Mouse (Mus musculus) MEL (cell line): ENCODE measurements around the gene Itpkc. TPM values are rescaled to one million over a fixed set of nuclear protein-coding genes. Genes with fewer than 3 reads are reported as not detected.
"Not testable (repeated sequence)": the region's sequence is repeated elsewhere in the genome, so short reads cannot be mapped to it uniquely, and the experiment has no call there.

Source experiments
- DNase-seq: peaks from one replicate; pipeline ENCODE4 v3.0.0; 2011; ENCODE audit warnings: low read depth, low spot score
- H3K27ac ChIP-seq: 2 replicates; pipeline ENCODE4 v1.5.1; 2012; ENCODE audit warnings: low read depth, mild to moderate bottlenecking, control low read depth, low read length, moderate library complexity; ENCODE audit not compliant: control insufficient read depth
- H3K27me3 ChIP-seq, 2 experiments: fragments of 150-350 bp in 1 of 2; sonication (generic) in 1 of 2; 2 replicates each; pipeline ENCODE4 v1.6.1; 2012; ENCODE audit warnings: low read length in 2 of 2, mild to moderate bottlenecking in 2 of 2, improper control_type of control experiment in 1 of 2, moderate library complexity in 1 of 2; ENCODE audit not compliant: insufficient read depth in 2 of 2, control insufficient read depth in 1 of 2
- H3K36me3 ChIP-seq, 2 experiments: 2 replicates each; pipeline ENCODE4 v1.6.1; 2012 to 2014; ENCODE audit warnings: low read length in 2 of 2, improper control_type of control experiment in 1 of 2, inconsistent platforms in 1 of 2, mild to moderate bottlenecking in 1 of 2; ENCODE audit not compliant: insufficient read depth in 2 of 2, control insufficient read depth in 1 of 2
- H3K4me1 ChIP-seq, 2 experiments: fragments of 150-350 bp in 1 of 2; sonication (generic) in 1 of 2; 2 replicates each; pipeline ENCODE4 v1.6.1; 2012; ENCODE audit warnings: low read length in 2 of 2, improper control_type of control experiment in 1 of 2, mild to moderate bottlenecking in 1 of 2; ENCODE audit not compliant: insufficient read depth in 2 of 2, control insufficient read depth in 1 of 2
- H3K4me3 ChIP-seq, 2 experiments: fragments of 150-350 bp in 1 of 2; sonication (generic) in 1 of 2; 2 replicates each; pipeline ENCODE4 v1.5.1; 2012; ENCODE audit warnings: low read depth in 2 of 2, low read length in 2 of 2, mild to moderate bottlenecking in 2 of 2, moderate library complexity in 2 of 2, control low read depth in 1 of 2, improper control_type of control experiment in 1 of 2; ENCODE audit not compliant: control insufficient read depth in 1 of 2, insufficient read depth in 1 of 2
- H3K79me2 ChIP-seq: 2 replicates; pipeline ENCODE4 v1.6.1; 2012; ENCODE audit warnings: mild to moderate bottlenecking, low read length, moderate library complexity; ENCODE audit not compliant: control insufficient read depth, poor library complexity, insufficient read depth
- H3K9ac ChIP-seq: 2 replicates; pipeline ENCODE4 v1.6.1; 2012; ENCODE audit warnings: low read depth, mild to moderate bottlenecking, control low read depth, low read length, moderate library complexity; ENCODE audit not compliant: control insufficient read depth, poor library complexity, severe bottlenecking
- H3K9me3 ChIP-seq: fragments of 150-350 bp; sonication (generic); replicated peaks from 2 replicates; pipeline ENCODE4 v1.6.1; 2012; ENCODE audit warnings: mild to moderate bottlenecking, low read length, improper control_type of control experiment, moderate library complexity; ENCODE audit not compliant: insufficient read depth
- BHLHE40 ChIP-seq: IDR thresholded peaks from 2 replicates; pipeline ENCODE4 v1.6.1; 2012; ENCODE audit warnings: low read depth, mild to moderate bottlenecking, inconsistent platforms, low read length, improper control_type of control experiment, borderline replicate concordance
- CHD2 ChIP-seq: IDR thresholded peaks from 2 replicates; pipeline ENCODE4 v1.6.1; 2011; ENCODE audit warnings: low read length, improper control_type of control experiment
- CTCF ChIP-seq, 3 experiments: IDR thresholded peaks in 2 of 3; conservative IDR thresholded peaks in 1 of 3; 2 replicates each; pipeline ENCODE4 v1.5.1; 2011 to 2012; ENCODE audit warnings: low read length in 3 of 3, low read depth in 2 of 3, mild to moderate bottlenecking in 2 of 3, improper control_type of control experiment in 1 of 3, inconsistent platforms in 1 of 3, mixed read lengths in 1 of 3, moderate library complexity in 1 of 3; ENCODE audit not compliant: control insufficient read depth in 1 of 3, insufficient read depth in 1 of 3, poor library complexity in 1 of 3, severe bottlenecking in 1 of 3
- E2F4 ChIP-seq: IDR thresholded peaks from 2 replicates; pipeline ENCODE4 v1.6.1; 2011; ENCODE audit warnings: low read depth, low read length, improper control_type of control experiment, borderline replicate concordance
- ELF1 ChIP-seq: IDR thresholded peaks from 2 replicates; pipeline ENCODE4 v1.6.1; 2014; ENCODE audit warnings: low read depth, mild to moderate bottlenecking, inconsistent platforms, low read length, improper control_type of control experiment, moderate library complexity
- EP300 ChIP-seq, 2 experiments: IDR thresholded peaks; 2 replicates each; pipeline ENCODE4 v1.6.1; 2011; ENCODE audit warnings: improper control_type of control experiment in 2 of 2, low read length in 2 of 2, low read depth in 1 of 2, mild to moderate bottlenecking in 1 of 2
- ETS1 ChIP-seq: IDR thresholded peaks from 2 replicates; pipeline ENCODE4 v1.6.1; 2012; ENCODE audit warnings: low read depth, mild to moderate bottlenecking, inconsistent platforms, low read length, improper control_type of control experiment, moderate library complexity
- GABPA ChIP-seq: IDR thresholded peaks from 2 replicates; pipeline ENCODE4 v1.6.1; 2012; ENCODE audit warnings: low read depth, mild to moderate bottlenecking, inconsistent platforms, low read length, improper control_type of control experiment, moderate library complexity
- KAT2A ChIP-seq: conservative IDR thresholded peaks from 2 replicates; pipeline ENCODE4 v1.6.1; 2012; ENCODE audit warnings: low read depth, low read length, improper control_type of control experiment, inconsistent platforms
- MAZ ChIP-seq: IDR thresholded peaks from 2 replicates; pipeline ENCODE4 v1.6.1; 2012; ENCODE audit warnings: low read depth, mild to moderate bottlenecking, inconsistent platforms, low read length, improper control_type of control experiment
- MXI1 ChIP-seq: IDR thresholded peaks from 2 replicates; pipeline ENCODE4 v1.6.1; 2011; ENCODE audit warnings: mild to moderate bottlenecking, low read depth, low read length, improper control_type of control experiment
- MYB ChIP-seq: IDR thresholded peaks from 2 replicates; pipeline ENCODE4 v1.6.1; 2011; ENCODE audit warnings: mild to moderate bottlenecking, low read depth, low read length, improper control_type of control experiment
- MYC ChIP-seq: IDR thresholded peaks from 2 replicates; pipeline ENCODE4 v1.6.1; 2011; ENCODE audit warnings: low read depth, mild to moderate bottlenecking, low read length, improper control_type of control experiment, moderate library complexity
- POLR2A ChIP-seq, 2 experiments: IDR thresholded peaks; 2 replicates each; pipeline ENCODE4 v1.6.1; 2011 to 2012; ENCODE audit warnings: low read length in 2 of 2, mild to moderate bottlenecking in 2 of 2, control low read depth in 1 of 2, improper control_type of control experiment in 1 of 2, low read depth in 1 of 2, moderate library complexity in 1 of 2; ENCODE audit not compliant: control insufficient read depth in 1 of 2, insufficient read depth in 1 of 2, poor library complexity in 1 of 2
- POLR2AphosphoS2 ChIP-seq: IDR thresholded peaks from 2 replicates; pipeline ENCODE4 v1.6.1; 2011; ENCODE audit warnings: low read length, improper control_type of control experiment
- POLR2AphosphoS5 ChIP-seq: IDR thresholded peaks from 2 replicates; pipeline ENCODE4 v1.6.1; 2012; ENCODE audit warnings: low read depth, borderline replicate concordance, mild to moderate bottlenecking, inconsistent platforms, low read length, moderate library complexity, mixed read lengths
- RAD21 ChIP-seq: IDR thresholded peaks from 2 replicates; pipeline ENCODE4 v1.6.1; 2011; ENCODE audit warnings: mild to moderate bottlenecking, low read depth, low read length, improper control_type of control experiment
- RCOR1 ChIP-seq: IDR thresholded peaks from 2 replicates; pipeline ENCODE4 v1.6.1; 2012; ENCODE audit warnings: low read depth, mild to moderate bottlenecking, inconsistent platforms, low read length, improper control_type of control experiment
- SIN3A ChIP-seq: IDR thresholded peaks from 2 replicates; pipeline ENCODE4 v1.6.1; 2012; ENCODE audit warnings: low read length, improper control_type of control experiment, inconsistent platforms
- SMC3 ChIP-seq: IDR thresholded peaks from 2 replicates; pipeline ENCODE4 v1.6.1; 2011; ENCODE audit warnings: low read depth, low read length, improper control_type of control experiment
- TBP ChIP-seq: IDR thresholded peaks from 2 replicates; pipeline ENCODE4 v1.8.0; 2011; ENCODE audit warnings: low read depth, low read length, improper control_type of control experiment
- USF1 ChIP-seq: IDR thresholded peaks from 2 replicates; pipeline ENCODE4 v1.6.1; 2014; ENCODE audit warnings: low read depth, mild to moderate bottlenecking, inconsistent platforms, low read length, improper control_type of control experiment, moderate library complexity
- ZNF384 ChIP-seq: IDR thresholded peaks from 2 replicates; pipeline ENCODE4 v1.6.1; 2012; ENCODE audit warnings: low read depth, mild to moderate bottlenecking, inconsistent platforms, low read length, improper control_type of control experiment
- polyA plus RNA-seq, 2 experiments: library from polyadenylated mRNA; stranded (reverse) in 1 of 2; unstranded in 1 of 2; fragments of >175 nt in 1 of 2; fragments of >200 nt in 1 of 2; gene quantifications; 2 replicates each; pipeline versions ENCODE4 v1.2.1 to v1.2.4; 2012; ENCODE audit warnings: low replicate concordance in 2 of 2, low read depth in 1 of 2; ENCODE audit not compliant: insufficient read length in 2 of 2, insufficient read depth in 1 of 2, missing spikeins in 1 of 2
- total RNA-seq: library from RNA; depleted of rRNA; stranded (reverse); fragments of 300-350 nt; gene quantifications from 2 replicates; pipeline ENCODE4 v1.2.3, GENCODE M21; 2012

The Itpkc gene
- total and polyA plus RNA-seq, 3 experiments = 6.3 to 6.8 TPM; not detected in 1

GRCm38 (mm10) chr7:27244088-27244487 is 15.6 kb upstream of the Itpkc start:
- H3K27ac ChIP-seq, H3K36me3 ChIP-seq: not testable (repeated sequence)
- peak; percentile 34 to 58 (median 58); a peak in 4 of 6 replicates for TF ChIP-seq CTCF (IDR thresholded peaks at IDR 0.05 in 2 of 3, conservative IDR thresholded peaks at IDR 0.05 in 1 of 3; ENCODE audit: control insufficient read depth in 1 of 3, insufficient read depth in 1 of 3, low read depth in 2 of 3, low read length in 3 of 3, poor library complexity in 1 of 3, severe bottlenecking in 1 of 3)
- TF ChIP-seq SMC3 = peak; percentile 24; the same call in 1 of the 2 replicates
- peak; percentile 71; the same call in 1 of the 2 replicates for TF ChIP-seq TBP
- TF ChIP-seq, all 39 proteins: peak for 3; not testable (repeated sequence) for 36
- H3K27me3 ChIP-seq, H3K4me3 ChIP-seq, H3K79me2 ChIP-seq, H3K9ac ChIP-seq, H3K9me3 ChIP-seq, H3K4me1 ChIP-seq: not testable (repeated sequence)
- DNase-seq = peak; percentile 66

- Histone ChIP-seq H3K9ac (no peak overlapping the region), H3K9me3 (no peaks in the 10 kb centered on the region), H3K27ac (no peak overlapping the region), H3K27me3 (no peaks in the 10 kb centered on the region), H3K4me1 (no peaks in the 10 kb centered on the region), H3K4me3 (no peak overlapping the region), H3K79me2 (no peaks in the 10 kb centered on the region), H3K36me3 (no peaks in the 10 kb centered on the region)
- DNase-seq = no peak
- TF ChIP-seq MYB = no peak
- TF ChIP-seq POLR2A (IDR thresholded peaks at IDR 0.05; ENCODE audit: control insufficient read depth in 1 of 2, insufficient read depth in 1 of 2, low read depth in 1 of 2, low read length in 2 of 2, poor library complexity in 1 of 2) = no peak
- TF ChIP-seq ZNF384 = no peak
- no peak for TF ChIP-seq CHD2
- no peak for TF ChIP-seq POLR2AphosphoS5
- TF ChIP-seq TBP = no peak
- no peak for TF ChIP-seq GABPA
- no peak for TF ChIP-seq E2F4
These were observed 14.8 kb upstream of the Itpkc start for GRCm38 (mm10) chr7:27243211-27243610.

- TF ChIP-seq POLR2AphosphoS2 (no peak), ETS1 (no peak), SIN3A (no peak), EP300 (IDR thresholded peaks at IDR 0.05; ENCODE audit: low read depth in 1 of 2, low read length in 2 of 2) (no peak), TBP (no peak), MAZ (no peak), BHLHE40 (no peak), RCOR1 (no peak), USF1 (no peak), RAD21 (no peak), SMC3 (no peak), KAT2A (no peak), ELF1 (no peak), MXI1 (no peak), MYC (no peak), E2F4 (no peak), GABPA (no peak)
- Histone ChIP-seq H3K27me3 (no peaks in the 10 kb centered on the region), H3K36me3 (peaks cover 0 to 2% of the 10 kb centered on the region in 2 experiments; a peak in 2 of 4 replicates), H3K4me3 (no peak overlapping the region), H3K27ac (no peak overlapping the region), H3K79me2 (no peaks in the 10 kb centered on the region), H3K4me1 (peaks cover 0 to 3% of the 10 kb centered on the region in 2 experiments; a peak in 1 of 4 replicates), H3K9me3 (no peaks in the 10 kb centered on the region), H3K9ac (no peak overlapping the region)
- no peak for DNase-seq
These were observed 10.1 kb upstream of the Itpkc start for GRCm38 (mm10) chr7:27238568-27238967.
